Mouse (Mus musculus): ENCODE results near the gene Esf1. TPM values are rescaled to one million over a fixed set of nuclear protein-coding genes. Genes with fewer than 3 reads are reported as not detected.
A peak's percentile ranks its signal among the peaks of the same experiment; 100 is the strongest.
"Not testable (repeated sequence)": the region's sequence is repeated elsewhere in the genome, so short reads cannot be mapped to it uniquely, and the experiment has no call there.

Gene Esf1
- polyA plus RNA-seq (2015; fragmentation: Nextera tagmentation; extraction: Ambion mirVana): 29.0 and 31.7 TPM in 2 replicates

GRCm38 (mm10) chr2:140170127-140170802, at the start of gene Esf1, which contains the start of gene Ndufaf5:
Gene Esf1 (minus strand): TSS chr2:140170564.
Gene Ndufaf5 (plus strand): TSS chr2:140170649.
- Histone ChIP-seq H3K9ac (peak within 1 kb of the TSS; percentile 87), H3K4me1 (peaks cover 14% of the 10 kb centered on the region), H3K4me2 (peak within 1 kb of the TSS; percentile 69), H3K4me3 (replicated peaks) (peak within 1 kb of the TSS; percentile 85), H3K36me3 (peaks cover 25% of the 10 kb centered on the region), H3K27me3 (no peaks in the 10 kb centered on the region), H3K9me3 (replicated peaks) (no peaks in the 10 kb centered on the region), H3K27ac (peak within 1 kb of the TSS; percentile 88)
- WGBS: 0% methylated on average over 43 of the region's 43 CpGs
- peak; percentile 99 for ATAC-seq (replicated peaks; ENCODE audit: low FRiP score)

GRCm38 (mm10) chr2:140215965-140216364, 45.6 kb upstream of the Esf1 start:
- no peak for ATAC-seq (replicated peaks; ENCODE audit: low FRiP score)
- WGBS: 73% methylated on average over 1 of the region's 1 CpGs
- H3K27ac ChIP-seq: no peak overlapping the region
- H3K4me1 ChIP-seq: no peaks in the 10 kb centered on the region
- H3K27me3 ChIP-seq: no peaks in the 10 kb centered on the region
- no peak overlapping the region for H3K4me2 ChIP-seq
- H3K9ac ChIP-seq: no peak overlapping the region
- no peaks in the 10 kb centered on the region for H3K9me3 ChIP-seq (replicated peaks)
- no peaks in the 10 kb centered on the region for H3K36me3 ChIP-seq
- no peak overlapping the region for H3K4me3 ChIP-seq (replicated peaks)

- Histone ChIP-seq H3K4me1 (no peaks in the 10 kb centered on the region), H3K4me3 (replicated peaks) (no peak overlapping the region), H3K9me3 (replicated peaks) (no peaks in the 10 kb centered on the region), H3K4me2 (no peak overlapping the region), H3K9ac (no peak overlapping the region), H3K27ac (no peak overlapping the region), H3K27me3 (no peaks in the 10 kb centered on the region), H3K36me3 (no peaks in the 10 kb centered on the region)
- no peak for ATAC-seq (replicated peaks; ENCODE audit: low FRiP score)
- WGBS: 57% methylated on average over 2 of the region's 2 CpGs
These were observed 45.1 kb upstream of the Esf1 start for GRCm38 (mm10) chr2:140215415-140215814.

DNA sequence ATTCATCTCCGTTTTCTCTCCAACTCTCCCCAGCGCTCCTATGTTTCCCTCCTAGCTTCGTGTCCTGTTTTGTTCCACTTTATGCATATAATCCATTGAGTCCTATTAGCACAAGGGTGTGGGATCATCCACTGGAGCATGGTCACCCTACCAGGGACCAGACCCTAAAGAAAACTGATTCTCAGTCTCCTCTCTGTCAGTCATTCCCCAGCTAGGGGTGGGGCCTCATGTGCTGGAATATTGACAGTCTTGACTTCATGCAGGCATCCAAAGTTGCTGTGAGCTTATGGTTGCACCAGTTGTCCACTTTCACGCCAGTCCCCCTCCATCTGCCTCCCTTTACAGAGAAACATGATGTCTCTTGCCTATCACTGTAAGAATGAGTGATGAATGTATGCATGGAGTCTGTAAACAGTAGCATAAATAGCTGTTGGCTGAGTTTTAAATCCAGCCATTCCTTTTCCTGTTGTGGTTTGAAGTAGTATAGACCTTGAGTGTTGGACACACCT, 44.2 kb upstream of the Esf1 start:
- H3K36me3 ChIP-seq: no peaks in the 10 kb centered on the region
- no peak overlapping the region for H3K4me3 ChIP-seq (replicated peaks)
- no peak overlapping the region for H3K4me2 ChIP-seq
- no peak overlapping the region for H3K9ac ChIP-seq
- no peaks in the 10 kb centered on the region for H3K27me3 ChIP-seq
- H3K4me1 ChIP-seq: no peaks in the 10 kb centered on the region
- no peak overlapping the region for H3K27ac ChIP-seq
- no peak for ATAC-seq (replicated peaks; ENCODE audit: low FRiP score)
- 89% methylated on average over 4 of the region's 4 CpGs for WGBS
- no peaks in the 10 kb centered on the region for H3K9me3 ChIP-seq (replicated peaks)

GRCm38 (mm10) chr2:140203756-140204155, 33.4 kb upstream of the Esf1 start:
- H3K9me3 ChIP-seq (replicated peaks): no peaks in the 10 kb centered on the region
- H3K4me3 ChIP-seq (replicated peaks): no peak overlapping the region
- H3K27ac ChIP-seq: no peak overlapping the region
- H3K9ac ChIP-seq: no peak overlapping the region
- ATAC-seq (replicated peaks; ENCODE audit: low FRiP score): no peak
- no peaks in the 10 kb centered on the region for H3K4me1 ChIP-seq
- no peaks in the 10 kb centered on the region for H3K27me3 ChIP-seq
- WGBS: 94% methylated on average over 7 of the region's 7 CpGs
- H3K4me2 ChIP-seq: no peak overlapping the region
- peaks cover 53% of the 10 kb centered on the region for H3K36me3 ChIP-seq

- no peak overlapping the region for H3K27ac ChIP-seq
- 90% methylated on average over 5 of the region's 5 CpGs for WGBS
- peaks cover 59% of the 10 kb centered on the region for H3K36me3 ChIP-seq
- H3K27me3 ChIP-seq: no peaks in the 10 kb centered on the region
- no peak overlapping the region for H3K4me2 ChIP-seq
- no peak for ATAC-seq (replicated peaks; ENCODE audit: low FRiP score)
- H3K4me3 ChIP-seq (replicated peaks): no peak overlapping the region
- H3K9me3 ChIP-seq (replicated peaks): no peaks in the 10 kb centered on the region
- H3K9ac ChIP-seq: no peak overlapping the region
- H3K4me1 ChIP-seq: no peaks in the 10 kb centered on the region
These were observed 32.2 kb upstream of the Esf1 start for GRCm38 (mm10) chr2:140202573-140202972.

DNA sequence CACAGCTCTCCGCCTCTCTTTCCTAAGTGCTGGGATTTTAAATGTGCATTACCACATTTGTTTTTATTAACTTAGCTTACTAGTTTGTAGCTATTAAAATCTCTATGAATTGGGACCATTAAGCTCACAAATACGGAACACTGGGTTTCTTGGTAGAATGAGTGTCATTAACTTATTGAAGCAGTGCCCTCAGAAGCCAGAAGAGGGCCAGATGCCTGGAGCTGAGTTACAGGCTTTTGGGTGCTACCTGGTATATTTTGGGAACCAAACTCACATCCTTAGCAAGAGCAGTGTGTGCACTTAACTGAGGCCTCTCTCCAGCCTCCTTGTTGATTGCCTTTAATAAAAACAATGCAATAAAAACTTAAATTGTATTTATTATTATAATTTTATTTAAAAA, 30.3 kb upstream of the Esf1 start:
- Histone ChIP-seq H3K27me3 (no peaks in the 10 kb centered on the region), H3K9ac (no peak overlapping the region), H3K27ac (no peak overlapping the region), H3K4me2 (no peak overlapping the region), H3K9me3 (replicated peaks) (no peaks in the 10 kb centered on the region), H3K4me1 (no peaks in the 10 kb centered on the region), H3K36me3 (peaks cover 51% of the 10 kb centered on the region), H3K4me3 (replicated peaks) (no peak overlapping the region)
- ATAC-seq (replicated peaks; ENCODE audit: low FRiP score): no peak
- WGBS: 66% methylated on average over 2 of the region's 2 CpGs

- ATAC-seq (replicated peaks; ENCODE audit: low FRiP score); H3K4me2 ChIP-seq; H3K4me1 ChIP-seq; H3K27ac ChIP-seq; H3K4me3 ChIP-seq (replicated peaks); H3K9me3 ChIP-seq (replicated peaks); H3K9ac ChIP-seq; H3K27me3 ChIP-seq: not testable (repeated sequence)
- WGBS: 92% methylated on average over 3 of the region's 3 CpGs
- peaks cover 57% of the 10 kb centered on the region for H3K36me3 ChIP-seq
These were observed 15.4 kb upstream of the Esf1 start for GRCm38 (mm10) chr2:140185685-140186210.

DNA sequence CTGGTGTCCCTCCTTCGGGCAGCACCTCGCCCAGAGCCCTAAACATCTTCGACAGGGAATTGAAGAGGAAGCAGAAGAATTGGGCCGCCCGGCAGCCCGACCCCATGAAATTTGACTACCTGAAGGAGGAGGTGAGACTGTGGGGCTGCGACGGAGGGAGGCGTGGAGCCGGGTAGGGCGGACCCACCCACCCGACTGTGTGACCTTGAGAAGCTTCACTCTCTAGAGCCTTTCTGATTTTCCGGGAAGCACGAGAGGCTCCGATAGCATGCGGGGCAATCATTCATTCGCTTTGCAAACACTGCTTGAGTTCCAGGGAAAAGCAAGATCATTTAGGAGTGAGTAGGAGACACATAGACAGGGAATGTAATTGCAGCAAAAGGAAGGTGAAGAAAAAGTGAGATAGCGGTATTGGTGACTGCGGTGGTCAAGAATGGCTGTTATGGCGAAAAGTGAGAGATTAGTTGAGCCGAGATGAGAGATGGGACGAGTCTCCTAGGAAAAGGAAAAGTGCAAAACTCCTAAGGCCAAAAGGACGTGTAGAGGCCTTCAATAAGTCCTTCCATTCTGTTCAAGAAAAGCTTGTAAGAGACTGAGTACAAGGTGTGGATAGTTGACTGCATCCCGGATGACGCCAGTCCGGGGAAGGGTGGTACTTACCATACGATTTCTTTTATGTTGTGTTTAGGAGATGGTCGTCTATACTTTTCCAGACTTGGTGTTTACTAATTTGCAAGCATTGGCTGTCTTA, 614 bp upstream of the Esf1 start:
- Histone ChIP-seq H3K27ac (peak overlapping the region; percentile 88), H3K4me3 (replicated peaks) (peak overlapping the region; percentile 85), H3K27me3 (no peaks in the 10 kb centered on the region), H3K9ac (peak overlapping the region; percentile 87), H3K4me2 (peak overlapping the region; percentile 69), H3K4me1 (peaks cover 14% of the 10 kb centered on the region), H3K9me3 (replicated peaks) (no peaks in the 10 kb centered on the region), H3K36me3 (peaks cover 22% of the 10 kb centered on the region)
- peak; percentile 96 for ATAC-seq (replicated peaks; ENCODE audit: low FRiP score)
- 7% methylated on average over 28 of the region's 28 CpGs for WGBS

GRCm38 (mm10) chr2:140169057-140169456, 1.3 kb downstream of the Esf1 start:
- peaks cover 14% of the 10 kb centered on the region for H3K4me1 ChIP-seq
- H3K36me3 ChIP-seq: peaks cover 29% of the 10 kb centered on the region
- H3K9ac ChIP-seq: no peak overlapping the region
- H3K27me3 ChIP-seq: no peaks in the 10 kb centered on the region
- no peaks in the 10 kb centered on the region for H3K9me3 ChIP-seq (replicated peaks)
- 81% methylated on average over 1 of the region's 1 CpGs for WGBS
- peak overlapping the region; percentile 8; the same call in 1 of the 2 replicates for H3K4me3 ChIP-seq (replicated peaks)
- H3K27ac ChIP-seq: no peak overlapping the region
- no peak for ATAC-seq (replicated peaks; ENCODE audit: low FRiP score)
- H3K4me2 ChIP-seq: peak overlapping the region; percentile 69

DNA sequence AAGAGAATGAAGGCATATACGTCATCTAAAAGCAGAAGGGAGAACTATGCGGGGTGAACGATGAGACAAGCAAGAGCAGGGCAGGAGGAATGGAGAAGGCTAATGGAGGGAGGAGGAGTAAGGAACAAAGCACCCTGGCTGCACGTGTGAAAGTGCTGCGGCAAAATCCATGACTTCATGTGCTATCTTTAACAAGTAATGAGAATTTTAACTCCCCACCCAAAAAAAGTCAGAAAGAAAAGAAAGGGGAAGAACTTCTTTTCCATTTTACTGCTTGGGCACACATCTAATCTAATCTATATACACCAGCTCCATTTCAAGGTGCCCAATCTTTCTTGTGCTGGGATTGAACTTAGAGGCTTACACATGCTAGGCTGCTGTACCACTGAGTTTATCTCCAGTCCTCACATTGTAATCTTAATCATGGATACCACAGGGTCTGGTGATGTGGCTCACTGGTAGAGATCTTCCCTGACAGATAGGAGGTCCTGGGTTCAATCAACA, 7.0 kb downstream of the Esf1 start:
- no peaks in the 10 kb centered on the region for H3K4me1 ChIP-seq
- WGBS: 95% methylated on average over 5 of the region's 5 CpGs

DNA sequence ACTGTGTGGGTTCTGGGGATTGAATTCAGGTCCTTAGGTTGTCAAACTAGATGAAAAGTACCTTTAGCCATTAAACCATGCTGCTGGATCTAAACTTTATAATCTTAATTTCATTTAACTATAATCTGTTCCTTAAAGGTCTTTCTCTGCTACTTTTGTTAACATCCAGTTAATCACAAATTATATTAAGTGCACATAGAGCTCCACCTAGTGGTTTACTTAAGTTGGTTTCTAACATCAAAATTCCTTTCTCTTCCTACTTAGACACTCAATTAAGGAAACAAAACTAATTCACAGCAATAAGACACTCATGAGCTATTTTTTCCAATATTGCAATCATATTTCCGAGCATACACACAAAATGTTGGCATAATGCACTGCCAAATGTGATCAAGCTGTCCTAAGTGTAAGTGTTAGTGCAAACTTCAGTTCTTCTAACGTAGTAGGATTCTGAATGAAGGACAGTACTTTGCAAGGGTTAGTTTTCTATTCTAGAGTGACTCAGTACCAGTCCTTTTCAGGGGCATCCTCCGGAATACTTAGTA, 11.1 kb downstream of the Esf1 start:
- Histone ChIP-seq H3K9ac (no peak overlapping the region), H3K27me3 (no peaks in the 10 kb centered on the region), H3K36me3 (peaks cover 74% of the 10 kb centered on the region), H3K9me3 (replicated peaks) (no peaks in the 10 kb centered on the region), H3K4me2 (no peak overlapping the region), H3K27ac (no peak overlapping the region), H3K4me3 (replicated peaks) (no peak overlapping the region), H3K4me1 (no peaks in the 10 kb centered on the region)
- ATAC-seq (replicated peaks; ENCODE audit: low FRiP score): no peak
- 81% methylated on average over 3 of the region's 3 CpGs for WGBS

More for the DNA sequence above, 7.0 kb downstream of the Esf1 start:
- Histone ChIP-seq H3K4me2 (no peak overlapping the region), H3K9me3 (replicated peaks) (no peaks in the 10 kb centered on the region), H3K9ac (no peak overlapping the region), H3K27me3 (no peaks in the 10 kb centered on the region), H3K4me3 (replicated peaks) (no peak overlapping the region), H3K36me3 (peaks cover 63% of the 10 kb centered on the region), H3K27ac (no peak overlapping the region)
- no peak for ATAC-seq (replicated peaks; ENCODE audit: low FRiP score)

Measured in kidney, embryonic 15.5 days (tissue).